Mouse (Mus musculus) effector memory CD4-positive, alpha-beta T cell, adult 7 months (primary cell): Measurements from ENCODE around the gene Tmem229a. TPM values are rescaled to one million over a fixed set of nuclear protein-coding genes. Genes with fewer than 3 reads are reported as not detected.

Source experiments
- polyA plus RNA-seq: library from polyadenylated mRNA; unstranded; fragments of 100-300 nt; shearing (Covaris generic); gene quantifications from one replicate; pipeline ENCODE4 v1.2.1, GENCODE M21; 2017

Gene Tmem229a
- polyA plus RNA-seq = 0.22 TPM

GRCm38 (mm10) chr6:24955946-24956585 is at the start of gene Tmem229a:
TSS of gene Tmem229a (minus strand) at chr6:24956297.

Other genes starting within 250 kb of the Tmem229a start
- gene Hyal6, start 223.1 kb downstream of the Tmem229a start, polyA plus RNA-seq = 0.29 TPM
- gene Hyal4, start 208.0 kb downstream of the Tmem229a start, polyA plus RNA-seq = not detected
- 0.39 TPM for gene Spam1, start 165.1 kb downstream of the Tmem229a start, polyA plus RNA-seq
- gene Hyal5, start 98.3 kb downstream of the Tmem229a start, polyA plus RNA-seq = not detected